Mouse (Mus musculus) CH12.LX (cell line): ENCODE data around the gene Rufy1. TPM values are rescaled to one million over a fixed set of nuclear protein-coding genes. Genes with fewer than 3 reads are reported as not detected.
A peak's percentile ranks its signal among the peaks of the same experiment; 100 is the strongest.

ENCODE experiments used
- DNase-seq: peaks from one replicate; pipeline ENCODE4 v3.0.0-alpha.2; 2013; ENCODE audit errors: extremely low read depth
- H3K27ac ChIP-seq: 2 replicates; pipeline ENCODE4 v1.5.1; 2012; ENCODE audit warnings: low read depth, mild to moderate bottlenecking, control low read depth, moderate library complexity; ENCODE audit not compliant: insufficient read depth
- H3K27me3 ChIP-seq: replicated peaks from 2 replicates; pipeline ENCODE3; 2012; ENCODE audit warnings: inconsistent platforms
- H3K36me3 ChIP-seq, 2 experiments: replicated peaks in 1 of 2; 2 replicates each; pipeline versions ENCODE3 to v1.6.1; 2012; ENCODE audit warnings: inconsistent platforms in 1 of 2, low read length in 1 of 2, mild to moderate bottlenecking in 1 of 2, mixed read lengths in 1 of 2, moderate library complexity in 1 of 2; ENCODE audit not compliant: control insufficient read depth in 1 of 2, insufficient read depth in 1 of 2
- H3K4me1 ChIP-seq, 2 experiments: 2 replicates each; pipeline ENCODE4 v1.6.1; 2012; ENCODE audit warnings: inconsistent platforms in 1 of 2, moderate library complexity in 1 of 2; ENCODE audit not compliant: insufficient read depth in 2 of 2, control insufficient read depth in 1 of 2
- H3K4me2 ChIP-seq: 2 replicates; pipeline ENCODE4 v1.6.1; 2012; ENCODE audit warnings: low read depth, mild to moderate bottlenecking, control low read depth; ENCODE audit not compliant: poor library complexity, insufficient read depth, severe bottlenecking
- H3K4me3 ChIP-seq, 3 experiments: fragments of 150-350 bp in 1 of 3; sonication (generic) in 1 of 3; replicated peaks in 1 of 3; 2 replicates each; pipeline versions ENCODE3 to v1.5.1; 2011 to 2012; ENCODE audit warnings: low read depth in 2 of 3, low read length in 2 of 3, mild to moderate bottlenecking in 2 of 3, moderate library complexity in 2 of 3, control low read depth in 1 of 3, improper control_type of control experiment in 1 of 3, inconsistent platforms in 1 of 3, mixed read lengths in 1 of 3; ENCODE audit not compliant: poor library complexity in 1 of 3
- H3K79me2 ChIP-seq: replicated peaks from 2 replicates; pipeline ENCODE4 v1.6.1; 2012; ENCODE audit warnings: mild to moderate bottlenecking, moderate library complexity; ENCODE audit not compliant: control insufficient read depth, poor library complexity, insufficient read depth, severe bottlenecking; ENCODE audit errors: extremely low read depth
- H3K9ac ChIP-seq: 2 replicates; pipeline ENCODE4 v1.6.1; 2012; ENCODE audit warnings: low read depth, mild to moderate bottlenecking, control low read depth, moderate library complexity; ENCODE audit not compliant: insufficient read depth
- H3K9me3 ChIP-seq: replicated peaks from 2 replicates; pipeline ENCODE3; 2012; ENCODE audit warnings: low read length, inconsistent platforms, mixed read lengths
- BHLHE40 ChIP-seq: IDR thresholded peaks from 2 replicates; pipeline ENCODE4 v1.6.1; 2011; ENCODE audit warnings: mild to moderate bottlenecking, low read depth, low read length, improper control_type of control experiment
- CHD1 ChIP-seq: IDR thresholded peaks from 2 replicates; pipeline ENCODE4 v1.6.1; 2012; ENCODE audit warnings: low read depth, low read length, improper control_type of control experiment, inconsistent platforms
- CHD2 ChIP-seq: IDR thresholded peaks from 2 replicates; pipeline ENCODE4 v1.6.1; 2011; ENCODE audit warnings: low read length, improper control_type of control experiment
- EP300 ChIP-seq: IDR thresholded peaks from 2 replicates; pipeline ENCODE4 v1.6.1; 2011; ENCODE audit warnings: low read length, improper control_type of control experiment
- ETS1 ChIP-seq: conservative IDR thresholded peaks from 2 replicates; pipeline ENCODE4 v1.6.1; 2012; ENCODE audit warnings: low read depth, mild to moderate bottlenecking, inconsistent platforms, low read length, improper control_type of control experiment, moderate library complexity
- IRF4 ChIP-seq: IDR thresholded peaks from 2 replicates; pipeline ENCODE4 v1.6.1; 2014; ENCODE audit warnings: low read depth, mild to moderate bottlenecking, inconsistent platforms, low read length, improper control_type of control experiment
- JUN ChIP-seq: IDR thresholded peaks from 2 replicates; pipeline ENCODE4 v1.6.1; 2011; ENCODE audit warnings: low read depth, mild to moderate bottlenecking, low read length, improper control_type of control experiment, moderate library complexity; ENCODE audit not compliant: insufficient read depth
- MAX ChIP-seq: IDR thresholded peaks from 2 replicates; pipeline ENCODE4 v1.6.1; 2011; ENCODE audit warnings: low read length, improper control_type of control experiment
- MAZ ChIP-seq: IDR thresholded peaks from 2 replicates; pipeline ENCODE4 v1.6.1; 2012; ENCODE audit warnings: low read depth, mild to moderate bottlenecking, inconsistent platforms, low read length, improper control_type of control experiment, moderate library complexity
- MEF2A ChIP-seq: IDR thresholded peaks from 2 replicates; pipeline ENCODE4 v1.6.1; 2014; ENCODE audit warnings: low read depth, mild to moderate bottlenecking, inconsistent platforms, low read length, improper control_type of control experiment, borderline replicate concordance
- MYC ChIP-seq: IDR thresholded peaks from 2 replicates; pipeline ENCODE4 v1.6.1; 2011; ENCODE audit warnings: low read depth, mild to moderate bottlenecking, improper control_type of control experiment, low read length
- RCOR1 ChIP-seq: conservative IDR thresholded peaks from 2 replicates; pipeline ENCODE4 v1.6.1; 2012; ENCODE audit warnings: low read depth, mild to moderate bottlenecking, inconsistent platforms, low read length, improper control_type of control experiment
- SMC3 ChIP-seq: IDR thresholded peaks from 2 replicates; pipeline ENCODE4 v1.6.1; 2011; ENCODE audit warnings: low read depth, low read length, improper control_type of control experiment
- TBP ChIP-seq: conservative IDR thresholded peaks from 2 replicates; pipeline ENCODE4 v1.6.1; 2011; ENCODE audit warnings: low read depth, low read length, improper control_type of control experiment
- ZNF384 ChIP-seq: IDR thresholded peaks from 2 replicates; pipeline ENCODE4 v1.6.1; 2012; ENCODE audit warnings: low read depth, low read length, improper control_type of control experiment, inconsistent platforms
- dilution Hi-C: fragments of 300-500 bp; cut with MboI; formaldehyde crosslinking; loops from 2 replicates; pipeline ENCODE4 v1.14.3; 2020; ENCODE audit warnings: low sequenced_read_pairs; ENCODE audit not compliant: extremely low pct_unique_long_range_greater_than_20kb, extremely low pct_ligation_motif_present
- in situ Hi-C: fragments of 300-500 bp; cut with MboI; formaldehyde crosslinking; loops from 3 replicates; pipeline ENCODE4 v1.14.3; 2019; ENCODE audit warnings: low sequenced_read_pairs, low pct_ligation_motif_present, low pct_unique_long_range_greater_than_20kb, mixed read lengths
- polyA plus RNA-seq: library from polyadenylated mRNA; unstranded; fragments of >175 nt; gene quantifications from 2 replicates; pipeline ENCODE4 v1.2.1, GENCODE M21; 2012; ENCODE audit warnings: low read depth; ENCODE audit not compliant: insufficient read length
- total RNA-seq, 2 experiments: library from RNA; depleted of rRNA; stranded (reverse); fragments of 300-350 nt in 1 of 2; fragments of >200 nt in 1 of 2; gene quantifications; 2 replicates each; pipeline ENCODE4 v1.2.3; 2012 to 2014

Rufy1 gene
- total and polyA plus RNA-seq, 3 experiments = 11.0 to 21.3 (median 18.0) TPM

DNA sequence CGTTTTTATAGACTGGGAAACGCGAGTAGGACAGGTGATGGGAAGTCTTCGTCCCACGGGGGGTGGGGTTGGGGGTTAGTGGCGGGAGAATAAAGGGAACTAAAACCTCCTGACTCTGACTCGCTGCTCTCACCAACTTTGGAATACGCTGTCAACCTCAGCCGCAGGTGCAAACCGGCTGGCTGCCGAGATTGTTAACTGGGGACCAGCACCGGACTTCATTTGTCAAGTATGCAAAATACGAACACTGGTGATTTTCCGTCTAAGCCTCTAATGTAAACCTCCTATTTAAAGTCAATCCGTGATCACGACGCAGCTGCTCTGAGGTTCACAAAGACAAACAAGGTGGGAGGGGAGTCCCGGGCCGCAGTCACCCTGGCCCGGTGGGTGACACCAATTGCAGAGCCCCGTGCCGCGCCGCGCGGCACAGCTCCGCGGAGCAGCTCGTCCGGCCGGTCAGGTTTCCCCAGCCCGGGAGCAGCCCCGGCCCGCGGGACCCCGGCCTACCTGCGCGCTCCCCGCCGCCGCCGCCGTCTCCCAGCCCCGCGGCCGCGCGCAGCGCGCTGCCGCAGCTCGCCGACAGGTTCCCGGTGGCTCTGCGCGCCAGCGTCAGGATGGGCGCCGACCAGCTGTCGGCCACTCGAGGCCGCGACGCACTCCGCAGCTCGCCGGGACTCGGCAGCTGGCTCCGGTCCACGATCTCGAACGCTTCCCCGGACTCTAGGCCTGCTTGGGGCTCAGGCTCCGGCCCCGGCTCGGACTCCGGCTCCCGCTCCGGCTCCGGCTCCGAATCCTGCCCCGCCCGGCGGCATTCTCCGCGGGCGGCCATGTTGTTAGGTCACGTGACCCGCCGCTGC is at the start of gene Rufy1 (continued):
- TF ChIP-seq ETS1 = peak; percentile 94

- H3K4me3 ChIP-seq = no peak overlapping the region
- no peak for DNase-seq
- TF ChIP-seq CHD1 = no peak
- no peak for TF ChIP-seq MYC
- TF ChIP-seq MAX = no peak
- TF ChIP-seq MAZ = no peak
- TF ChIP-seq ZNF384 = no peak
- TF ChIP-seq ETS1 = no peak
- no peak for TF ChIP-seq CHD2
- no peak for TF ChIP-seq SMC3
- no peak for TF ChIP-seq JUN
- no peak for TF ChIP-seq IRF4
- TF ChIP-seq, all 38 proteins: peak for 0
- Histone ChIP-seq H3K9me3 (no peaks in the 10 kb centered on the region), H3K4me1 (peaks cover 8 to 10% of the 10 kb centered on the region in 2 experiments; a peak in 2 of 4 replicates), H3K36me3 (no peaks in the 10 kb centered on the region), H3K27me3 (peaks cover 2% of the 10 kb centered on the region), H3K79me2 (no peaks in the 10 kb centered on the region), H3K27ac (no peak overlapping the region), H3K4me2 (no peak overlapping the region), H3K9ac (no peak overlapping the region)
- dilution Hi-C loops (no loop called here), in situ Hi-C loops (no loop called here)
These were observed 47.1 kb upstream of the Rufy1 start for GRCm38 (mm10) chr11:50478072-50478471.

- dilution Hi-C loops (no loop called here), in situ Hi-C loops (no loop called here)
- Histone ChIP-seq H3K9ac (no peak overlapping the region), H3K27me3 (peaks cover 5% of the 10 kb centered on the region), H3K4me2 (peak overlapping the region; percentile 59), H3K4me1 (peaks cover 8 to 10% of the 10 kb centered on the region in 2 experiments; a peak in 2 of 4 replicates), H3K27ac (no peak overlapping the region), H3K79me2 (no peaks in the 10 kb centered on the region), H3K9me3 (peaks cover 2% of the 10 kb centered on the region), H3K36me3 (no peaks in the 10 kb centered on the region), H3K4me3 (no peak overlapping the region)
- TF ChIP-seq ZNF384 (no peak), BHLHE40 (no peak), EP300 (no peak), RCOR1 (no peak), MYC (no peak), TBP (no peak), MEF2A (0 out of 2 replicates have a peak, but pooled peaks have one; percentile 26)
- no peak for DNase-seq
These were observed 46.7 kb upstream of the Rufy1 start for GRCm38 (mm10) chr11:50477486-50478070.
